Mouse (Mus musculus) CH12.LX (cell line): Measurements from ENCODE around the gene Ccdc97.

ENCODE experiments used
- MAFK ChIP-seq: IDR thresholded peaks from 2 replicates; pipeline ENCODE4 v1.6.1; 2011; ENCODE audit warnings: low read length, improper control_type of control experiment; ENCODE audit not compliant: insufficient replicate concordance
- POLR2A ChIP-seq: IDR thresholded peaks from 2 replicates; pipeline ENCODE4 v1.6.1; 2011; ENCODE audit warnings: low read depth, mild to moderate bottlenecking, improper control_type of control experiment, low read length
- USF2 ChIP-seq: conservative IDR thresholded peaks from 2 replicates; pipeline ENCODE4 v1.6.1; 2011; ENCODE audit warnings: low read depth, low read length, improper control_type of control experiment
- ZNF384 ChIP-seq: IDR thresholded peaks from 2 replicates; pipeline ENCODE4 v1.6.1; 2012; ENCODE audit warnings: low read depth, low read length, improper control_type of control experiment, inconsistent platforms

DNA sequence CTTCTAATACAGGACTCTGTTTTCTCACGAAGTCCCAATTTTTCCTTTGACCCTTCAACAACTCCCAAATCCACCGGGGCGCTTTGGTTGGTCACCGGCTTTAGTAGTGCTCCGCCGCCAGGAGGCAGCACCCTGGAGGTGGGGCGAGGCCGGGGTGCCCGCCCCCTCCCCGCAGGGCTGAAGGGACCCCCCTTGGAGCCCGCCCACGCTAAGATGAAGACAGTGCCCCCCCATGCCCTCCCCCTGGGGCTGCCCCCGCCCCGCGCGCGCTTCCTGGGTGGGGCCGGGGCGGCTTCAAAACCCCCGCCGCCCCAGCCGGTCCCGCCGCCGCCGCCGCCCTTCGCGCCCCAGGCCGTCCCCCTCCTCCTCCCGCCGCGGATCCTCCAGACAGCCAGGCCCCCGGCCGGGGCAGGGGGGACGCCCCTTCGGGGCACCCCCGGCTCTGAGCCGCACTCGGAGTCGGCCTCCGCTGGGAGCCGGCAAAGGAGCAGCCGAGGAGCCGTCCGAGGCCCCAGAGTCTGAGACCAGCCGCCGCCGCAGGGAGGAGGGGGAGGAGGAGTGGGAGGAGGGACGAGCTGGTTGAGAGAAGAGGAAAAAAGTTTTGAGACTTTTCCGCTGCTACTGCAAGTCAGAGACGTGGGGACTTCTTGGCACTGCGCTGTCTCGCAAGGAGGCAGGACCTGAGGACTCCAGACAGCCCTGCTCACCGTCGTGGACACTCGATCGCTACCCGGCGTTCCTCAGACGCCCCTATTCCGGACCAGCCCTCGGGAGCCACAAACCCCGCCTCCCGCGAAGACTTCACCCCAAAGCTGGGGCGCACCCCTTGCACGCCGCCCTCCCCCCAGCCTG lies 32.0 kb downstream of the Ccdc97 start, which contains the start of gene Tgfb1:
- no peak for TF ChIP-seq MAFK
- TF ChIP-seq POLR2A, result peak; percentile 70
- no peak for TF ChIP-seq ZNF384
- no peak for TF ChIP-seq USF2
